Mouse (Mus musculus): ENCODE data around the gene Tecpr1. TPM values are rescaled to one million over a fixed set of nuclear protein-coding genes. Genes with fewer than 3 reads are reported as not detected.

The Tecpr1 gene
- 2.8 and 13.2 TPM in 2 replicates for polyA plus RNA-seq (2012; ENCODE audit: insufficient read depth, low replicate concordance)

GRCm38 (mm10) chr5:144223503-144223862 lies at the start of gene Tecpr1:
Gene Tecpr1, minus strand, starts transcription at chr5:144223615.
- no peaks in the 10 kb centered on the region for H3K36me3 ChIP-seq (replicated peaks; ENCODE audit: low read length)
- H3K9me3 ChIP-seq, result peaks cover 5% of the 10 kb centered on the region; the same call in 1 of the 2 replicates
- H3K4me1 ChIP-seq, result peaks cover 49% of the 10 kb centered on the region
- peaks cover 17% of the 10 kb centered on the region for H3K27me3 ChIP-seq (replicated peaks)
- H3K4me3 ChIP-seq (replicated peaks), result peak within 1 kb of the TSS; percentile 95
- TF ChIP-seq FLI1 (IDR thresholded peaks at IDR 0.05; ENCODE audit: low read length) (no peak), GATA1 (IDR thresholded peaks at IDR 0.05; ENCODE audit: borderline replicate concordance, low read length) (no peak)

DNA sequence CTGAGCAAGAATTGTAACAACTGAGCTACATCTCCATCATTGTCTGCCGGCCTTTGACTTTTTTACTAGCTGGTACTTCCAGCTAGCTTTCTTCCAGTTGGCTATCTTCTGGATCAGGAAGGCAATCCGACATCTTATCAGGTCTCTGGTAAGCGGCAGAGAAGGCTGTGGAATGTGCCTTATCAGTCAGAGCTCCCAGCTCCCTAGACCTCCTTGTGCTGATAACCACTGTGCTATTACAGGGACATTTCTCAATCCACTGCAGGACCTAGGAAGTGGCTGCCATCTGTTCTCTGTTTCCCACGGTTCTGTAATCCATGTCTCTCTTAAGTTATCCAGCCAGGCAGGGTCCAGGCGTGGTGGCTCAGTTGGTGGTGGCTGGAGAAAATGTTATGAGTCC lies 48.4 kb upstream of the Tecpr1 start:
- no peak overlapping the region for H3K4me3 ChIP-seq (replicated peaks)
- TF ChIP-seq FLI1 (IDR thresholded peaks at IDR 0.05; ENCODE audit: low read length) (no peak), GATA1 (IDR thresholded peaks at IDR 0.05; ENCODE audit: borderline replicate concordance, low read length) (no peak)
- H3K4me1 ChIP-seq, result peaks cover 21% of the 10 kb centered on the region
- H3K9me3 ChIP-seq, result no peaks in the 10 kb centered on the region
- H3K27me3 ChIP-seq (replicated peaks), result peaks cover 5% of the 10 kb centered on the region
- peaks cover 10% of the 10 kb centered on the region for H3K36me3 ChIP-seq (replicated peaks; ENCODE audit: low read length)

DNA sequence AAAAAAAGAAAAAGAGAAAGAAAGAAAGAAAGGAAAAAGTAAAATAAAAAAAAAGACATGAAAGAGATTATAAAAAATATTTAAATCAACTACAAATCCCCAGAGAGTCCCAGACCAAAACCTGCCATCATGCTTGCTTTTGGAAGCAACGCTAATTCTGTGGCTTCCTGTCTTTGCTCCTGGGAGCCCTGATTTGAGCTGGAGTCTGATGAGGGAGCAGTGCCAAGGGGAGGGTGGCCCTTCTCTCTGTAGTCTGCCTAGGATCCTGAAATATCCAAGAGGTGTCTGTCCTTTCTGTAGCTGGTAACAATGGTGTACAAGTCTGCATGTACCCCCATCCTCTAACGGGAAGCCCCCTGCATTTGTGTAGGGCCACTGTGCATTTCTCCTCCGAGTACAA lies 47.7 kb upstream of the Tecpr1 start:
- Histone ChIP-seq H3K9me3 (no peaks in the 10 kb centered on the region), H3K27me3 (replicated peaks) (peaks cover 5% of the 10 kb centered on the region), H3K36me3 (replicated peaks; ENCODE audit: low read length) (peaks cover 17% of the 10 kb centered on the region), H3K4me3 (replicated peaks) (no peak overlapping the region), H3K4me1 (peaks cover 23% of the 10 kb centered on the region)
- TF ChIP-seq GATA1 (IDR thresholded peaks at IDR 0.05; ENCODE audit: borderline replicate concordance, low read length) (no peak), FLI1 (IDR thresholded peaks at IDR 0.05; ENCODE audit: low read length) (no peak)

- TF ChIP-seq FLI1 (IDR thresholded peaks at IDR 0.05; ENCODE audit: low read length) (no peak), GATA1 (IDR thresholded peaks at IDR 0.05; ENCODE audit: borderline replicate concordance, low read length) (no peak)
- peaks cover 21% of the 10 kb centered on the region for H3K4me1 ChIP-seq
- H3K36me3 ChIP-seq (replicated peaks; ENCODE audit: low read length), result peaks cover 21% of the 10 kb centered on the region
- peaks cover 5% of the 10 kb centered on the region for H3K27me3 ChIP-seq (replicated peaks)
- H3K9me3 ChIP-seq, result no peaks in the 10 kb centered on the region
- no peak overlapping the region for H3K4me3 ChIP-seq (replicated peaks)
These were observed 47.0 kb upstream of the Tecpr1 start for GRCm38 (mm10) chr5:144270420-144270819.

DNA sequence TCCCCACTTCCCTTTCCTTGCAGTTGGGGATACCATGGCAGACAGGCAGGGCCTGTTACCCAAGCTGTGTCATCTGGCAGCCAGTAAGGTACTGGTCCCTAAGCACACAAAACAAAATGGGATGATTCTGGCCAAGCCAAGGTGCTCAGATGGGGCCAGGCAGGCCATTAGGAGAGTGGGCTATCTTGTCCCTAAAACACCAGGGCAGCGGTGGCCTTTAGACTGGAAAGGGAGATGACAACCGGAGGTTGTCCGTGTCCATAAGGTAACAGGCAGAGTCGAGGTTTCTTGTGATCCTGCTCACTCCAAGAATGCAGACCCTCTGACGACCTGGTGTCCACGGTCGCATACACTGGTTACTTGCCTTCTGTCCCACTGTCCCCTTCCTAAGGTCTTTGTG lies 46.5 kb upstream of the Tecpr1 start:
- H3K27me3 ChIP-seq (replicated peaks), result peaks cover 5% of the 10 kb centered on the region
- no peak for TF ChIP-seq GATA1 (IDR thresholded peaks at IDR 0.05; ENCODE audit: borderline replicate concordance, low read length)
- TF ChIP-seq FLI1 (IDR thresholded peaks at IDR 0.05; ENCODE audit: low read length), result no peak

GRCm38 (mm10) chr5:144267535-144268241 lies 44.3 kb upstream of the Tecpr1 start:
- H3K4me1 ChIP-seq, result peaks cover 29% of the 10 kb centered on the region
- H3K9me3 ChIP-seq, result no peaks in the 10 kb centered on the region
- no peak for TF ChIP-seq FLI1 (IDR thresholded peaks at IDR 0.05; ENCODE audit: low read length)
- no peak for TF ChIP-seq GATA1 (IDR thresholded peaks at IDR 0.05; ENCODE audit: borderline replicate concordance, low read length)
- peaks cover 5% of the 10 kb centered on the region for H3K27me3 ChIP-seq (replicated peaks)
- peaks cover 44% of the 10 kb centered on the region for H3K36me3 ChIP-seq (replicated peaks; ENCODE audit: low read length)
- H3K4me3 ChIP-seq (replicated peaks), result no peak overlapping the region

More for the DNA sequence above, 46.5 kb upstream of the Tecpr1 start:
- H3K4me1 ChIP-seq, result peaks cover 21% of the 10 kb centered on the region
- H3K4me3 ChIP-seq (replicated peaks), result no peak overlapping the region
- H3K9me3 ChIP-seq, result no peaks in the 10 kb centered on the region
- H3K36me3 ChIP-seq (replicated peaks; ENCODE audit: low read length), result peaks cover 25% of the 10 kb centered on the region

DNA sequence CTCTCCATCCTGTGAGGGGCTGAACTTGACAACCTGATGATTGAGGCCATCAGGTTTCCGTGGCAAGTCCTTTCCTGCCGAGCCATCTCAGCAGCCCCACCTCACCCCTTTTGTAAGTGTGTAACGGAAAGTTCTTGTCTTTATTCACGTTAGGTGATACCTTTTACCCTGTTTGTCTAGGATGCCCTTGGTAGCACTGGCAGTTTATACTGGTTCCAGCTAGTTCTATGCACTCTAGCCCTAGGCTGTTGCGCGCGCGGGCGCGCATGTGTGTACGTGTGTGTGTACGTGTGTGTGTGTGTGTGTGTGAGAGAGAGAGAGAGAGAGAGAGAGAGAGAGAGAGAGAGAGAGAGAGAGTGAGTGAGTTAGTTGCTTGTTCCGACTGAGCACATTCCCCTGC lies 40.1 kb upstream of the Tecpr1 start:
- peaks cover 42% of the 10 kb centered on the region for H3K4me1 ChIP-seq
- TF ChIP-seq FLI1 (IDR thresholded peaks at IDR 0.05; ENCODE audit: low read length), result no peak
- TF ChIP-seq GATA1 (IDR thresholded peaks at IDR 0.05; ENCODE audit: borderline replicate concordance, low read length), result no peak
- H3K9me3 ChIP-seq, result no peaks in the 10 kb centered on the region
- H3K36me3 ChIP-seq (replicated peaks; ENCODE audit: low read length), result peaks cover 79% of the 10 kb centered on the region
- H3K4me3 ChIP-seq (replicated peaks), result no peak overlapping the region
- no peaks in the 10 kb centered on the region for H3K27me3 ChIP-seq (replicated peaks)

DNA sequence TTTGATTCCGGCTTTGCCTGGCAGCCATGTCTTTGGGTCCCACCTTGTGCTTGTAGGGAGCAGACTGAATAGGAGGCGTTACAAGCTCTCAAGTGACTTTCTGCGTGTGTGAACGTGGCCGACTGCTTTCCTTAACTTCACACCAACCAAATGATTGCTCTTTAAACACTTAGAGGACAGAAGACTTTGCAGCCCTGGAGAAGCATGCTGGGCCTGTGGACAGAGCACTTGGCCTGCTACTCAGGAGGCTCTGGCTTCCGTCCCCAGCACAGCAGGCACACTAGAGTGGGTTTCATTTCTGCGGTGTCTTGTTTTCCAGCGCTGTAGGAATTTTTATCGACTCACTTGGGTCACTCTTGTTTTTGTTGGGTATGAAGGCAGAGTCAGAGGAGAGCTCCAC lies 39.7 kb upstream of the Tecpr1 start:
- no peak for TF ChIP-seq GATA1 (IDR thresholded peaks at IDR 0.05; ENCODE audit: borderline replicate concordance, low read length)
- TF ChIP-seq FLI1 (IDR thresholded peaks at IDR 0.05; ENCODE audit: low read length), result no peak
- Histone ChIP-seq H3K4me3 (replicated peaks) (no peak overlapping the region), H3K27me3 (replicated peaks) (no peaks in the 10 kb centered on the region), H3K4me1 (peaks cover 47% of the 10 kb centered on the region), H3K36me3 (replicated peaks; ENCODE audit: low read length) (peaks cover 79% of the 10 kb centered on the region), H3K9me3 (no peaks in the 10 kb centered on the region)

- peaks cover 56% of the 10 kb centered on the region for H3K4me1 ChIP-seq
- TF ChIP-seq FLI1 (IDR thresholded peaks at IDR 0.05; ENCODE audit: low read length) (no peak), GATA1 (IDR thresholded peaks at IDR 0.05; ENCODE audit: borderline replicate concordance, low read length) (no peak)
- no peaks in the 10 kb centered on the region for H3K9me3 ChIP-seq
- no peak overlapping the region for H3K4me3 ChIP-seq (replicated peaks)
- no peaks in the 10 kb centered on the region for H3K27me3 ChIP-seq (replicated peaks)
- peaks cover 87% of the 10 kb centered on the region for H3K36me3 ChIP-seq (replicated peaks; ENCODE audit: low read length)
These were observed 38.4 kb upstream of the Tecpr1 start for GRCm38 (mm10) chr5:144261829-144262228.

GRCm38 (mm10) chr5:144261309-144261708 lies 37.9 kb upstream of the Tecpr1 start:
- TF ChIP-seq GATA1 (IDR thresholded peaks at IDR 0.05; ENCODE audit: borderline replicate concordance, low read length) (no peak), FLI1 (IDR thresholded peaks at IDR 0.05; ENCODE audit: low read length) (no peak)
- H3K4me1 ChIP-seq, result peaks cover 59% of the 10 kb centered on the region
- H3K4me3 ChIP-seq (replicated peaks), result no peak overlapping the region
- peaks cover 82% of the 10 kb centered on the region for H3K36me3 ChIP-seq (replicated peaks; ENCODE audit: low read length)
- H3K9me3 ChIP-seq, result no peaks in the 10 kb centered on the region
- H3K27me3 ChIP-seq (replicated peaks), result no peaks in the 10 kb centered on the region
